13 mouse cellular contexts compared by ENCODE assay signal in genomic region chr6:85189361-85189760, GRCm38 (mm10). TPM values are rescaled to one million over a fixed set of nuclear protein-coding genes. Genes with fewer than 3 reads are reported as not detected.
DNase-seq lines count a peak whose midpoint lies in the region; ATAC-seq and TF ChIP-seq lines count a peak whose summit lies in the region.
"Had no signal": no experiment of that assay in that cellular context is flagged by ENCODE, and none has a peak within 500 bp of the region (broad histone marks: within the 10 kb centered on the region; RNA-seq: fewer than 3 reads in every experiment).

No protein-coding gene starts in this region.

- H3K36me3 ChIP-seq in heart, postnatal 0 days (replicated peaks; ENCODE audit: control insufficient read depth, insufficient read depth, low read length), result no peaks in the 10 kb centered on the region
- H3K36me3 ChIP-seq in heart, embryonic 12.5 days, result no peaks in the 10 kb centered on the region
- H3K36me3 ChIP-seq in lung, embryonic 15.5 days, result no peaks in the 10 kb centered on the region
- peaks cover 41% of the 10 kb centered on the region for H3K36me3 ChIP-seq in forebrain, embryonic 10.5 days (replicated peaks)
- no peaks in the 10 kb centered on the region for H3K36me3 ChIP-seq in limb, embryonic 13.5 days
- H3K36me3 ChIP-seq: G1E; hindbrain, embryonic 15.5 days; liver, embryonic 12.5 days had no signal

- DNase-seq in heart, postnatal 0 days (ENCODE audit: low spot score), result no peak
- DNase-seq in lung, adult 18-20 months, result no peak
- no peak for DNase-seq in forebrain, embryonic 10.5 days (ENCODE audit: extremely low spot score, low spot score)
- no peak for DNase-seq in left cerebral cortex, adult 18-20 months (ENCODE audit: low spot score in 2 of 2)
- no peak for DNase-seq in thymus, postnatal 10 days (ENCODE audit: low spot score in 2 of 2)
- DNase-seq: thymus, postnatal 25 days had no signal

- 9% methylated on average over 14 of the region's 14 CpGs for WGBS in heart, postnatal 0 days
- WGBS in heart, embryonic 12.5 days, result 9% methylated on average over 14 of the region's 14 CpGs
- 8% methylated on average over 14 of the region's 14 CpGs for WGBS in lung, embryonic 15.5 days
- 4% methylated on average over 14 of the region's 14 CpGs for WGBS in forebrain, embryonic 10.5 days
- 5% methylated on average over 14 of the region's 14 CpGs for WGBS in limb, embryonic 13.5 days

- H3K4me2 ChIP-seq in heart, postnatal 0 days (ENCODE audit: low read depth, low read length), result no peak overlapping the region
- no peak overlapping the region for H3K4me2 ChIP-seq in heart, embryonic 12.5 days
- no peak overlapping the region for H3K4me2 ChIP-seq in lung, embryonic 15.5 days
- peak overlapping the region; percentile 69 for H3K4me2 ChIP-seq in limb, embryonic 13.5 days (replicated peaks)

- no peak overlapping the region for H3K27ac ChIP-seq in heart, postnatal 0 days (ENCODE audit: low read depth)
- no peak overlapping the region for H3K27ac ChIP-seq in heart, embryonic 12.5 days (ENCODE audit: poor library complexity, severe bottlenecking)
- no peak overlapping the region for H3K27ac ChIP-seq in lung, embryonic 15.5 days
- H3K27ac ChIP-seq in forebrain, embryonic 10.5 days, result peak overlapping the region; percentile 94
- no peak overlapping the region for H3K27ac ChIP-seq in limb, embryonic 13.5 days
- H3K27ac ChIP-seq: hindbrain, embryonic 15.5 days; liver, embryonic 12.5 days had no signal

- 0 out of 2 replicates have a peak overlapping the region, but pooled peaks have one; percentile 47 for H3K4me3 ChIP-seq in heart, postnatal 0 days (ENCODE audit: low read depth, low read length)
- no peak overlapping the region for H3K4me3 ChIP-seq in heart, embryonic 12.5 days
- 0 out of 2 replicates have a peak overlapping the region, but pooled peaks have one; percentile 32 for H3K4me3 ChIP-seq in lung, embryonic 15.5 days
- H3K4me3 ChIP-seq in forebrain, embryonic 10.5 days, result peak overlapping the region; percentile 78
- H3K4me3 ChIP-seq in limb, embryonic 13.5 days, result peak overlapping the region; percentile 40

- no peaks in the 10 kb centered on the region for H3K9me3 ChIP-seq in heart, postnatal 0 days (replicated peaks; ENCODE audit: control insufficient read depth, low read length)
- H3K9me3 ChIP-seq in heart, embryonic 12.5 days (replicated peaks), result no peaks in the 10 kb centered on the region
- no peaks in the 10 kb centered on the region for H3K9me3 ChIP-seq in lung, embryonic 15.5 days
- H3K9me3 ChIP-seq in forebrain, embryonic 10.5 days, result no peaks in the 10 kb centered on the region
- no peaks in the 10 kb centered on the region for H3K9me3 ChIP-seq in limb, embryonic 13.5 days
- H3K9me3 ChIP-seq: G1E; hindbrain, embryonic 15.5 days; liver, embryonic 12.5 days had no signal

- peaks cover 96% of the 10 kb centered on the region for H3K27me3 ChIP-seq in heart, postnatal 0 days (ENCODE audit: control insufficient read depth, insufficient read depth, low read length)
- peaks cover 93% of the 10 kb centered on the region for H3K27me3 ChIP-seq in heart, embryonic 12.5 days (replicated peaks)
- peaks cover 97% of the 10 kb centered on the region for H3K27me3 ChIP-seq in lung, embryonic 15.5 days
- peaks cover 99% of the 10 kb centered on the region for H3K27me3 ChIP-seq in forebrain, embryonic 10.5 days (ENCODE audit: poor library complexity, severe bottlenecking)
- H3K27me3 ChIP-seq in limb, embryonic 13.5 days, result peaks cover 97% of the 10 kb centered on the region

- TF ChIP-seq EP300 in heart, postnatal 0 days (IDR thresholded peaks at IDR 0.05; ENCODE audit: low read depth), result no peak

- no peak for ATAC-seq in heart, postnatal 0 days (ENCODE audit: insufficient read depth, low read depth)
- no peak for ATAC-seq in heart, embryonic 12.5 days (ENCODE audit: insufficient number of reproducible peaks, low FRiP score)
- no peak for ATAC-seq in lung, embryonic 15.5 days (ENCODE audit: borderline replicate concordance, extremely low read depth, low FRiP score, low TSS enrichment)
- no peak for ATAC-seq in limb, embryonic 13.5 days (ENCODE audit: low FRiP score, low read depth)
- ATAC-seq: liver, embryonic 12.5 days had no signal

- H3K9ac ChIP-seq in heart, postnatal 0 days (replicated peaks; ENCODE audit: low read depth, low read length), result no peak overlapping the region
- H3K9ac ChIP-seq in heart, embryonic 12.5 days, result no peak overlapping the region
- H3K9ac ChIP-seq in lung, embryonic 15.5 days, result no peak overlapping the region
- H3K9ac ChIP-seq in limb, embryonic 13.5 days, result no peak overlapping the region
- H3K9ac ChIP-seq: hindbrain, embryonic 15.5 days; liver, embryonic 12.5 days had no signal

- TF ChIP-seq CTCF in heart, postnatal 0 days (IDR thresholded peaks at IDR 0.05; ENCODE audit: low read depth), result no peak

- no peaks in the 10 kb centered on the region for H3K4me1 ChIP-seq in heart, postnatal 0 days (ENCODE audit: control insufficient read depth, insufficient read depth)
- peaks cover 35% of the 10 kb centered on the region for H3K4me1 ChIP-seq in heart, embryonic 12.5 days (replicated peaks)
- H3K4me1 ChIP-seq in lung, embryonic 15.5 days, result peaks cover 43% of the 10 kb centered on the region
- H3K4me1 ChIP-seq in forebrain, embryonic 10.5 days, result peaks cover 88% of the 10 kb centered on the region
- H3K4me1 ChIP-seq in limb, embryonic 13.5 days, result peaks cover 51% of the 10 kb centered on the region
- H3K4me1 ChIP-seq: liver, embryonic 12.5 days had no signal

RNA-seq across cellular contexts. Expression of gene Emx1, which starts 2.1 kb away (rescaled TPM):
- not detected in 2 replicates for total RNA-seq in heart, postnatal 0 days (2014; rRNA removed; ENCODE audit: low replicate concordance)
- polyA plus RNA-seq in heart, postnatal 0 days (2015; fragmentation: Nextera tagmentation; extraction: Ambion mirVana), result not detected in 2 replicates
- not detected in 2 replicates for polyA plus RNA-seq in heart, embryonic 12.5 days (2016; fragmentation: Nextera tagmentation; extraction: Ambion mirVana)
- not detected in 2 replicates for polyA plus RNA-seq in lung, embryonic 15.5 days (2015; fragmentation: Nextera tagmentation; extraction: Ambion mirVana)
- polyA plus RNA-seq in forebrain, embryonic 10.5 days (2016; fragmentation: Nextera tagmentation; extraction: Ambion mirVana), result 26.5 and 35.8 TPM in 2 replicates
- 0.60 and 0.64 TPM in 2 replicates for polyA plus RNA-seq in limb, embryonic 13.5 days (2015; fragmentation: Nextera tagmentation; extraction: Ambion mirVana)
- 10 to 100 TPM; 32.5 to 42.6 TPM for total RNA-seq in left cerebral cortex, adult 18-20 months (2021)
- total RNA-seq: G1E; granulocyte monocyte progenitor cell, adult 5-6 weeks had no signal
- polyA plus RNA-seq: G1E; liver, embryonic 12.5 days had no signal

RNA-seq across cellular contexts. Expression of gene Spr, which starts 51.8 kb away (rescaled TPM):
- 63.3 and 108 TPM in 2 replicates for total RNA-seq in heart, postnatal 0 days (2014; rRNA removed; ENCODE audit: low replicate concordance)
- 60.9 and 66.2 TPM in 2 replicates for polyA plus RNA-seq in heart, postnatal 0 days (2015; fragmentation: Nextera tagmentation; extraction: Ambion mirVana)
- 51.2 and 53.7 TPM in 2 replicates for polyA plus RNA-seq in heart, embryonic 12.5 days (2016; fragmentation: Nextera tagmentation; extraction: Ambion mirVana)
- 65.5 and 70.2 TPM in 2 replicates for polyA plus RNA-seq in lung, embryonic 15.5 days (2015; fragmentation: Nextera tagmentation; extraction: Ambion mirVana)
- 57.4 and 59.1 TPM in 2 replicates for polyA plus RNA-seq in forebrain, embryonic 10.5 days (2016; fragmentation: Nextera tagmentation; extraction: Ambion mirVana)
- polyA plus RNA-seq in limb, embryonic 13.5 days (2015; fragmentation: Nextera tagmentation; extraction: Ambion mirVana), result 39.5 and 41.4 TPM in 2 replicates
- total RNA-seq in left cerebral cortex, adult 18-20 months (2021), result 10 to 100 TPM; 48.4 to 51.5 TPM

Comparison
In these comparisons a context has a peak if more than half of its experiments do, and no peak if none do; other contexts are left out.
1. RNA of gene Emx1, which starts 2.1 kb away (polyA plus RNA-seq): 26.5 to 35.8 TPM in forebrain, embryonic 10.5 days; 0.60 to 0.64 TPM in limb, embryonic 13.5 days, not detected in heart, embryonic 12.5 days, not detected in lung, embryonic 15.5 days and not detected in heart, postnatal 0 days; every median in the first group is over 10 times any median in the second.